Mouse (Mus musculus): Measurements from ENCODE around the gene Nudc. TPM values are rescaled to one million over a fixed set of nuclear protein-coding genes. Genes with fewer than 3 reads are reported as not detected.

Gene Nudc
- polyA plus RNA-seq (2016; fragmentation: Nextera tagmentation; extraction: Ambion mirVana), result 328 and 420 TPM in 2 replicates

DNA sequence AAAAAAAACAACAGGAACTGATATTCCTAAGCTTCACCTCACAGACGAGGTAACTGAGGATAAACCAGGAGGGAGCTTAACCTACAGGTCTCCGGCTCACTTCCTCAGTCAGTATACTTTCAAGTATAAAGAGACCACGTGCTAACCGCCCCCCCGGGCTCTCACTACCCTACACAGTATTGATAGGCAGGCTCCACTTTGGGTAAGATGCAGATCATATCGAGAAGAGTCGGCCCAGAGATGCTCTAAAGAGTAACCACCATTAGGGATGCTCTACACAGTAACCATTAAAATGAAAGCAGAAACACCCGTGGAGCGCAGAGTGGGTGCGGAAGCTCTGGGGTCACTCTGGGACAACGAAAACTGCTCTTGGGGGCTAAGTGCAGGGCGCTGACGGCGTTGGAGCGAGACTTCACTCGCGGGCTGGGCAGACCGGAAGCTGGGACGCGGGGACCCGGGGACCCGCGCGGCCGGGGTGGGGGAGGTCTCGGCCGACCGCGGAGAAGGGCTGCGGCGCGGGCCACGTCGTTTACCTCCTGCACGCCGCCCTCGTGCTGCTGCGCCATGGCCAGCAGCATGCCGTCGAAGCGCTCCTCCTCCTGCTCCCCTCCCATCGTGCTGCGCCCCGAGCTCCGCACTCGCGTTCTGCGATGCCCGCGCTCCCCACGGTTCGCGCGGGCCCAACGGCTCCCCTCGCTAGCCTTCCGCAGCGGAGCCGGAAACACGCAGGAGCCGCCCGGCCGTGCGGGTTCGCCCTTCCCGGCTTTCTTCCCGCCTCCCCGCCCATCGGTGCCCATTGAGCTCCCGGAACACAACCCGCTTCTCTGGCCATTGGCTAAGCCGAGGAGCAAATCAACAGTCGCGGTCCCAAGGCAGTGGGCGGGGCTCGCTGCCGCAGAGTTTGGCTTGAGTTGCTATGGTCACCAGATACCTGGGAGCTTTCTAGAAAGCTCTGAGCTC is at the start of gene Nudc:
TSS of gene Nudc (minus strand) at position 725 of the 960 bp plus-strand sequence.
- H3K9me3 ChIP-seq, result no peaks in the 10 kb centered on the region
- peaks cover 18% of the 10 kb centered on the region for H3K4me1 ChIP-seq
- H3K36me3 ChIP-seq, result peaks cover 31% of the 10 kb centered on the region
- H3K27ac ChIP-seq, result peak within 1 kb of the TSS; percentile 94
- H3K27me3 ChIP-seq (ENCODE audit: insufficient read depth, poor library complexity, severe bottlenecking), result no peaks in the 10 kb centered on the region
- DNase-seq (ENCODE audit: low spot score), result peak; percentile 99
- H3K4me3 ChIP-seq, result peak within 1 kb of the TSS; percentile 98
- WGBS, result under 1% methylated on average over 76 of the region's 77 CpGs

DNA sequence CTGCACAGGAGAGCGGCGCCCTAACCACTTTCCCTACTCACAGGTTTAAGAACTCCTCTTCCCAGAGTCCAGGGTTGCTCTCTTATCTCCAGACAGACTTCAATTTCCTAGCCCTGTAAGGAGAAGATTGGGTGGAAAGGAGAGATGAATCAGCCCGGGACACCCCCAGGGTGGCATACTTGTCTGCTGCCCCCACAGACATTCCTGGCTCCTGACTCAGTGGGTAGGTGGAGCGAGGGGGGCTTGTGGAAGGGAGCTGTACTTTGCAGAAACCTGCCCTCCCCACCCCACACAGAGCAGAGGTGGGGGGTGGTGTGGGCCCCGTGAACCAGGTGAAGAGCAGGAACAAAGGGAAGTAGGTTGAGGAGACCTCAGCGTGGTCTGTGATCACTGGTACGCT is 49.7 kb upstream of the Nudc start:
- Histone ChIP-seq H3K27me3 (ENCODE audit: insufficient read depth, poor library complexity, severe bottlenecking) (peaks cover 28% of the 10 kb centered on the region), H3K4me3 (no peak overlapping the region), H3K9me3 (no peaks in the 10 kb centered on the region), H3K36me3 (peaks cover 20% of the 10 kb centered on the region), H3K4me1 (peaks cover 24% of the 10 kb centered on the region), H3K27ac (peak overlapping the region; percentile 36; the same call in 1 of the 2 replicates)
- WGBS, result 47% methylated on average over 7 of the region's 7 CpGs
- no peak for DNase-seq (ENCODE audit: low spot score)

DNA sequence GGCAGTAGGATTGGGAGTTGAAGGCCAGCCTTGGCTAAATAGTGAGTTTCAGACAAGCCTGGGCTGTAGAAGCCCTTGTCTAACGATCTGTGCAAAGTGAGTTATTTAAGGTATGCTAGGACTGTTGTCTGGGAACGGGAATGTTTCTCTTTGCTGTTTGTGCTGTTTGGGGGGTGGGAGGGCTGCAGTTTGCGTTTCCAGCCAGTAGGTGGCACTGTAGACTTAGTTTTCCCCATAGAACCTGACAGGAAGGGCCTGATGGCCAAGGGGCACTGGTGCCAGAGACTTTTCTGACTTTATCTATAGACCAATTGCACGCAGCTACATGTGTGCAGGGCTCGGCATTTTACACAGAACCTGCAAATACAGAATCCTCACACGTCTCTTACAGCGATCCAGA is 46.8 kb upstream of the Nudc start:
- no peaks in the 10 kb centered on the region for H3K9me3 ChIP-seq
- 33% methylated on average over 7 of the region's 7 CpGs for WGBS
- peaks cover 49% of the 10 kb centered on the region for H3K36me3 ChIP-seq
- H3K4me3 ChIP-seq, result no peak overlapping the region
- H3K4me1 ChIP-seq, result peaks cover 17% of the 10 kb centered on the region
- no peaks in the 10 kb centered on the region for H3K27me3 ChIP-seq (ENCODE audit: insufficient read depth, poor library complexity, severe bottlenecking)
- DNase-seq (ENCODE audit: low spot score), result no peak
- H3K27ac ChIP-seq, result no peak overlapping the region

DNA sequence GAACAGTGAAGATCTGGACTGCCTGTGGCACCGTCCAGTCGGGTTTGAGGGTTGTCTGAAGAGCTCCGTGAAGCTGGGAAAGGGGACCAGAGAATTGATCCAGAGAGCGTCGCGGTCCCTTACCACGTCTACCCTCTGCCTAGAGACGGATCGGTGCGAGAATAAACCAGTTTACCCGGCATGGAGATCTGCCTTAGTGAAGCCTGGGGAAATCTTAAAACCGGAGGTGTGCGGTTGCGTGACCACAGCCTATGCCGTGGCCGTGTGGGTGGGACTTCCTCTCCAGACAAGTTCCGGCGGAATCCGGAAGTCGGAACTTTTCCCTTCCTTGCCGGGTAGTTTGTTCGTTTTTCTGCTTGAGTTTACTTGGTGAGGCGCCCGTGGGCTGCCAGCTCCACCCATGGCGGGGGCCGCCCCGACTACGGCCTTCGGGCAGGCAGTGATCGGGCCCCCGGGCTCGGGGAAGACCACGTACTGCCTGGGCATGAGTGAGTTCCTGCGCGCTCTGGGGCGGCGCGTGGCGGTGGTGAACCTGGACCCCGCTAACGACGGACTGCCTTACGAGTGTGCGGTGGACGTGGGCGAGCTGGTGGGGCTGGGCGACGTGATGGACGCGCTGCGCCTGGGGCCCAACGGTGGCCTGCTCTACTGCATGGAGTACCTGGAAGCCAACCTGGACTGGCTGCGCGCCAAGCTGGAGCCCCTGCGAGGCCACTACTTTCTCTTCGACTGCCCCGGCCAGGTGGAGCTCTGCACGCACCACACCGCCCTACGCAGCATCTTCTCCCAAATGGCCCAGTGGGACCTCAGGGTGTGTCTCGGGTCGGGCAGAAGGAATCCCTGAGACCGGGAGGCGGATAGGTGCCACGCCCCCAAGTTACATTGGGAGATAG is 38.5 kb upstream of the Nudc start, which contains the start of gene Gpn2:
TSS of gene Gpn2 (plus strand) at position 304 of the 893 bp plus-strand sequence.
- 2% methylated on average over 65 of the region's 65 CpGs for WGBS
- peak; percentile 93 for DNase-seq (ENCODE audit: low spot score)
- Histone ChIP-seq H3K4me3 (peak within 1 kb of the TSS; percentile 99), H3K27ac (peak within 1 kb of the TSS; percentile 90), H3K9me3 (no peaks in the 10 kb centered on the region), H3K27me3 (ENCODE audit: insufficient read depth, poor library complexity, severe bottlenecking) (no peaks in the 10 kb centered on the region), H3K36me3 (peaks cover 66% of the 10 kb centered on the region), H3K4me1 (peaks cover 15% of the 10 kb centered on the region)

DNA sequence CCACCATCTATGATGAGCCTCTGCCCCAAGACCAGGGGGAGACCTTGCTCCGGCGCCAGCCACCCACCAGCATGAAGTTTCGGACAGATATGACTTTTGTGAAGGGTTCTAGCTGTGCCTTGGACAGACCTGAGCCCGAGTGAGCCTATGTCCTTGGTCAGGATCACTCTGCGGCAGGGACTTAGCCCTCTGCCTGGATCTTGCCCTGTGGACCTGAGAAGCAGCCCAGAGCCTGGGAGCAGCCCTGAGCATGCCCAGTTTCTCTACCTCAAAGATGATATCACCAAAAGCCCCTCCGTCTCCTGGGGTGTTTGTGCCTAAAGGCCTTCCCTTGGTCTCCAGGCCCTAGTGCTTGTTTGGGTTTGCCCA is 37.9 kb upstream of the Nudc start:
- 53% methylated on average over 6 of the region's 6 CpGs for WGBS
- peaks cover 15% of the 10 kb centered on the region for H3K4me1 ChIP-seq
- H3K36me3 ChIP-seq, result peaks cover 66% of the 10 kb centered on the region
- no peaks in the 10 kb centered on the region for H3K9me3 ChIP-seq
- DNase-seq (ENCODE audit: low spot score), result no peak
- peak overlapping the region; percentile 99 for H3K4me3 ChIP-seq
- peak overlapping the region; percentile 90 for H3K27ac ChIP-seq
- H3K27me3 ChIP-seq (ENCODE audit: insufficient read depth, poor library complexity, severe bottlenecking), result no peaks in the 10 kb centered on the region

DNA sequence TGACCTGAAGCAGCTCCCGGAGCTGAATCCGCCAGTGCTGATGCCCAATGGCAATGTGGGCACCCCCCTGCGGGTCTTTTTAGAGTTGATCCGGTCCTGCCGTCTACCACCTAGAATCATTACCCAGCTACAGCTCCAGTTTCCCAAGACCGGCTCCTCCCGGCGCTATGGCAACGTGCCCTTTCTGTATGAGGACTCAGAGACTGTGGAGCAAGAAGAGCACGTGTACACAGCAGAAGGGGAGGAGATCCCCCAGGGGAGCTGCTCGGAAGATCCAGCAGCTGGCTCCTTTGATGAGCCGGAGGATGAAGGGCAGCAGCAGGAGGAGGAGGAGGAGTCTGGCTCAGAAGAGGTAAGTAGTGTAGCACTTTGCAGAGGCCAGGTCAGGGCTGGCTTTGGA is 32.2 kb upstream of the Nudc start:
- H3K9me3 ChIP-seq, result no peaks in the 10 kb centered on the region
- no peak for DNase-seq (ENCODE audit: low spot score)
- peaks cover 47% of the 10 kb centered on the region for H3K36me3 ChIP-seq
- H3K4me1 ChIP-seq, result peaks cover 12% of the 10 kb centered on the region
- WGBS, result 81% methylated on average over 12 of the region's 12 CpGs
- no peak overlapping the region for H3K4me3 ChIP-seq
- H3K27ac ChIP-seq, result no peak overlapping the region
- H3K27me3 ChIP-seq (ENCODE audit: insufficient read depth, poor library complexity, severe bottlenecking), result no peaks in the 10 kb centered on the region

DNA sequence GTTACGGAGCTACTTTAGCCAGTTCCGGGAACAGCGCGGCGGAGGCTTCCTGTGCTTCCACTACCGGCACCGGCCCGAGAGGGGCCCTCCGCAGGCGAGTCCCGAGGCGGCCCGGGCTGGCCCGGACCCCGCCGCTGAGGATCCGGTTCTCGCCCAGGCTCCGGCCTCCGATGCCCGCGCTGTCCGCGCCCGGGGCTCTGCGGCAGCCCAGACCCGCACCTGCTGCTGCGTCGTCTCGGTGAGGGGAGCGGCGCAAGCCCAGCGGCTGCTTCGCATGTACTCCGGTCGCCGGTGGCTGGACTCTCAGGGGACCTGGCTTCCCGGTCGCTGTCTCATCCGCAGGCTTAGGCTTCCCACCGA is 29.0 kb upstream of the Nudc start:
- peak overlapping the region; percentile 89 for H3K27ac ChIP-seq
- DNase-seq (ENCODE audit: low spot score), result no peak
- peak overlapping the region; percentile 94 for H3K4me3 ChIP-seq
- H3K36me3 ChIP-seq, result peaks cover 21% of the 10 kb centered on the region
- H3K4me1 ChIP-seq, result peaks cover 12% of the 10 kb centered on the region
- under 1% methylated on average over 41 of the region's 41 CpGs for WGBS
- no peaks in the 10 kb centered on the region for H3K9me3 ChIP-seq
- H3K27me3 ChIP-seq (ENCODE audit: insufficient read depth, poor library complexity, severe bottlenecking), result no peaks in the 10 kb centered on the region

DNA sequence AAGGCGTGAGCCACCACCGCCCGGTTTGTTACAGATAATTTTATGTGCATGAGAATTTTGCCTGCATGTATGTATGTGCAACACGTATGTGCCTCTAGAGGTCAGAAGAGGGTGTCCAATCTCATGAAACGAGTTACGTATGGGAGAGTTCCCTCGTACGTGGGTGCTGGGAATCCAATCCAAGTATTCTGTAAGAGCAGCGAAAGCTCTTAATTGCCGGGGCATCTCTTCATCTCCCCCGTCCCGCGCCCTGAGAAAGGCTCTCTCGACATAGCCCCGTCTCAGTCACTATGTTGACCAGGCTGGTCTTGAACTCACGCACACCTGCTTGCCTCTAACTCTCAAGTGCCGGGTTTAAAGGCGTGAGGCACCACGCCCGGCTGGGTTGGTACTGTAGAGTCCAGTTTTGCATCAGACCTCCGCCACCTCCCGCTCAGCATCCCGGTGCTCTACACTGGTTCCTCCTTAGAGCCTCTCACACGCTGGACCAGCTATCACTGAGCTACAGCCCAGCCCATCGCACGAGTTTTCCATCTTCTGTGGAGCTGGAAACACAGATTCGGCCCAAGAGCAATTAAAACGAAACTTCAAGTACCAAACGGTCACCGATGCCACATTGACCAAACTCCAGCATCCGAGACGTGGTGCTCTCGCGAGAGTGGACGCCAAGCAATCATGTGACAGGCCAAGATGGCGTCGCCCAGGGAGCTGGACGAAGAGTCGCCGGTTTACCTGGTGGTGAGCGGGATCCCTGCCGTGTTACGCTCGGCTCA is 28.5 kb upstream of the Nudc start, which contains the start of gene Gpatch3:
TSS of gene Gpatch3 (plus strand) at position 676 of the 773 bp plus-strand sequence.
- peaks cover 12% of the 10 kb centered on the region for H3K4me1 ChIP-seq
- DNase-seq (ENCODE audit: low spot score), result peak; percentile 95
- no peaks in the 10 kb centered on the region for H3K27me3 ChIP-seq (ENCODE audit: insufficient read depth, poor library complexity, severe bottlenecking)
- H3K27ac ChIP-seq, result peak within 1 kb of the TSS; percentile 89
- no peaks in the 10 kb centered on the region for H3K9me3 ChIP-seq
- WGBS, result 7% methylated on average over 44 of the region's 44 CpGs
- peak within 1 kb of the TSS; percentile 94 for H3K4me3 ChIP-seq
- H3K36me3 ChIP-seq, result peaks cover 16% of the 10 kb centered on the region

DNA sequence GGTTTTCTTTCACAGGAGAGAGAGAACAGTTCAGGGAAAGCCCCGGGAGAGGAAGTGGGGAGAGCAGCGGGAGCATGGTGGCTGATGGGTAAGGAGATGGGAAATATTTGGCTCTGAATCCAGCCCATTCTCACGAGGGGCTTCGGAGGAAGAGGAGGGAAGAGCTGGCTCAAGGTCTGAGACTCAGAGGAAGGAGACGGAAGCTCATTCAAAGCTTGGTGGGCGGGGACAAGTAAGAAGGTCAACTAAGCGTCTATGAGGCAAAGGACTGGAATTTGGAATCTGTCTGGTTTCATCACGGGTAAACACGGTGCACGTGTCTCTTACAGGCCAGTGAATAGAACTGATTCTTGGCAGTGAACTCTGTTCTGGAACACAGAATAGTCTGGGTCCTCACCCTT is 24.3 kb upstream of the Nudc start:
- Histone ChIP-seq H3K27me3 (ENCODE audit: insufficient read depth, poor library complexity, severe bottlenecking) (no peaks in the 10 kb centered on the region), H3K4me3 (no peak overlapping the region), H3K9me3 (no peaks in the 10 kb centered on the region), H3K4me1 (peaks cover 4% of the 10 kb centered on the region; the same call in 1 of the 2 replicates), H3K36me3 (no peaks in the 10 kb centered on the region), H3K27ac (no peak overlapping the region)
- WGBS, result 57% methylated on average over 10 of the region's 10 CpGs
- no peak for DNase-seq (ENCODE audit: low spot score)

DNA sequence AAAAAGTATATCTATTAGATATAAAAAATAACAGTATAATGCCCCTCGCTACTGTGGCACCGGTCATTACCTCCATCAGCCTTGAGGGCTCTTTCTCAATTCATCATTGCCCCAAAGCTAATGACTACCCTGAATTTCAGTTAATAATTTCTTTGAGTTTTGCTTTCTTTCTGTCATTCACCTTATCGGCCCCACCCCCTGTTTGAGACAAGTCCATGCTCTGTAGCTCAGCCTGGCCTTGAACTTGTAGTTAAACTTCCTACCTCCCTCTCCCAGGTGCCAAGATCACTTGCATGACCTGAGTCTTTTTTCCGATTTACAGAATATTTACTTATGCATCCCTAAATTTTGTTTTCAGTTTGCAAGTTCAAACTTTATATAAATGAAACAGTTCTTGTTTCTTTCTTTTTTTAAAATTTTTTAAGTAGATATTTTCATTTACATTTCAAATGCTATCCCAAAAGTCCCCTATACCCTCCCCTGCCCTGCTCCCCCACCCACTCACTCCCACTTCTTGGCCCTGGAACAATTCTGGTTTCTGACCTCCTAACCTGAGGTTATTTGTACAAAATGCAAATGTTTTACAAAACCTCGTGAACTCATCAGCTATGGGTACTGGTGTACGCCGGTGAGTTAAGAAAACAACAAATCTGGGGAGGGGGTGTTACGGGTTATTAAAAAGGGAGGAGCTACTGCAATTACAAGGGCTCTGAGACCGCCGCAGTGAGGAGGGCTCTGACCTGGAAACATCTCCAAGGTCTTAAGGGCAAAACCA is 23.7 kb upstream of the Nudc start:
- H3K27ac ChIP-seq, result no peak overlapping the region
- no peaks in the 10 kb centered on the region for H3K36me3 ChIP-seq
- DNase-seq (ENCODE audit: low spot score), result no peak
- H3K4me3 ChIP-seq, result no peak overlapping the region
- H3K27me3 ChIP-seq (ENCODE audit: insufficient read depth, poor library complexity, severe bottlenecking), result no peaks in the 10 kb centered on the region
- H3K9me3 ChIP-seq, result no peaks in the 10 kb centered on the region
- 76% methylated on average over 10 of the region's 10 CpGs for WGBS
- H3K4me1 ChIP-seq, result no peaks in the 10 kb centered on the region

DNA sequence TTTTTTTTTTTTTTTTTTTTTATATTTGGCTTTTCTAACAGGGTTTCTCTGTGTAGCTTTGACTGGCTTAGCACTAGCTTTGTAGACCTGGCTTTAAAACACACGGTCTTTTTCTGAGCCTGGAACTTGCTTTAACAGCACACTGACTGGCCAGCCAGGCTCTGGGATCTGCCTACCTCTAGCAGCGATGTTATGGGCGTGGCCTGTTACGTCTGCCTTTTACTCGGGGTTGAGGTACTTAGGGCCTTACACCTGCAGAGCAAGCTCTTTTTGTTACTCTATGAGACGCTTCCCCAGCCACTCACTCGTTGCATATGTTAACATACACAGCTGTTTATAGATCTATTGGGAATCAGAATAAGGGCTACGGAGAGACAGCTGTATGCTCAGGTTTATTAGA is 21.5 kb upstream of the Nudc start:
- 28% methylated on average over 8 of the region's 8 CpGs for WGBS
- 0 out of 2 replicates have a peak, but pooled peaks cover 3% of the 10 kb centered on the region for H3K9me3 ChIP-seq

More for the DNA sequence above, 21.5 kb upstream of the Nudc start:
- Histone ChIP-seq H3K4me1 (no peaks in the 10 kb centered on the region), H3K27me3 (ENCODE audit: insufficient read depth, poor library complexity, severe bottlenecking) (no peaks in the 10 kb centered on the region), H3K4me3 (no peak overlapping the region), H3K36me3 (no peaks in the 10 kb centered on the region), H3K27ac (no peak overlapping the region)
- no peak for DNase-seq (ENCODE audit: low spot score)

Data from heart, embryonic 10.5 days (tissue).